Mouse (Mus musculus) limb, embryonic 11.5 days (tissue): ENCODE results near the gene Armc2. TPM values are rescaled to one million over a fixed set of nuclear protein-coding genes. Genes with fewer than 3 reads are reported as not detected.

Experiments used
- ATAC-seq: fragments of 200-750 bp; cut with Nextera tagmentation; 2 replicates; pipeline ENCODE4 v1.8.0; 2017; ENCODE audit warnings: low read depth; ENCODE audit not compliant: insufficient number of reproducible peaks, low FRiP score, low TSS enrichment
- DNase-seq: peaks from one replicate; pipeline ENCODE4 v3.0.0-alpha.2; 2015; ENCODE audit warnings: low spot score
- H3K27ac ChIP-seq: fragments of 300-500 bp; sonication (generic); replicated peaks from 2 replicates; pipeline ENCODE4 v1.5.1; 2014; ENCODE audit warnings: low read depth, mild to moderate bottlenecking, low read length
- H3K27me3 ChIP-seq: fragments of 300-500 bp; sonication (generic); 2 replicates; pipeline ENCODE4 v1.6.1; 2014; ENCODE audit warnings: mild to moderate bottlenecking, low read length, mixed read lengths; ENCODE audit not compliant: control insufficient read depth, insufficient read depth
- H3K36me3 ChIP-seq: fragments of 300-500 bp; sonication (generic); 2 replicates; pipeline ENCODE4 v1.6.1; 2014; ENCODE audit warnings: mild to moderate bottlenecking, low read length, moderate library complexity, mixed read lengths; ENCODE audit not compliant: control insufficient read depth, insufficient read depth
- H3K4me1 ChIP-seq: fragments of 300-500 bp; sonication (generic); 2 replicates; pipeline ENCODE4 v1.6.1; 2014; ENCODE audit warnings: low read length, mixed read lengths; ENCODE audit not compliant: control insufficient read depth, insufficient read depth
- H3K4me2 ChIP-seq: fragments of 300-500 bp; sonication (generic); 2 replicates; pipeline ENCODE4 v1.6.1; 2014; ENCODE audit warnings: low read depth, mild to moderate bottlenecking, moderate library complexity; ENCODE audit not compliant: severe bottlenecking
- H3K4me3 ChIP-seq: fragments of 300-500 bp; sonication (generic); 2 replicates; pipeline ENCODE4 v1.5.1; 2014; ENCODE audit warnings: low read depth, low read length
- H3K9ac ChIP-seq: fragments of 300-500 bp; sonication (generic); 2 replicates; pipeline ENCODE4 v1.6.1; 2014; ENCODE audit warnings: mild to moderate bottlenecking, low read length
- H3K9me3 ChIP-seq: fragments of 300-500 bp; sonication (generic); 2 replicates; pipeline ENCODE4 v1.6.1; 2016; ENCODE audit warnings: low read length; ENCODE audit not compliant: control insufficient read depth
- WGBS: fragments of 180-500 bp; shearing (Covaris S2); extraction: QIAGEN DNeasy Blood & Tissue Kit; methylation state at CpG from one replicate; pipeline ENCODE4 v1.1.7; 2014; 5-methylcytosine and 5-hydroxymethylcytosine counted together
- polyA plus RNA-seq: library from polyadenylated mRNA; unstranded; fragments of >200 nt; fragmentation: Nextera tagmentation; extraction: Ambion mirVana; gene quantifications from 2 replicates; pipeline ENCODE4 v1.2.1, GENCODE M21; 2014

Gene Armc2
- polyA plus RNA-seq, 1 experiment from 2014 or later: 7.0 TPM

GRCm38 (mm10) chr10:41980772-41981383 is 37.4 kb downstream of the Armc2 start:
- H3K36me3 ChIP-seq: no peaks in the 10 kb centered on the region
- no peak overlapping the region for H3K4me3 ChIP-seq
- H3K27ac ChIP-seq: no peak overlapping the region
- peak; percentile 70; the same call in 1 of the 2 replicates for ATAC-seq
- H3K9ac ChIP-seq: no peak overlapping the region
- DNase-seq: peak; percentile 70
- H3K27me3 ChIP-seq: no peaks in the 10 kb centered on the region
- H3K9me3 ChIP-seq: no peaks in the 10 kb centered on the region
- no peaks in the 10 kb centered on the region for H3K4me1 ChIP-seq
- WGBS: 27% methylated on average over 6 of the region's 6 CpGs
- no peak overlapping the region for H3K4me2 ChIP-seq

GRCm38 (mm10) chr10:41978403-41979234 is 39.6 kb downstream of the Armc2 start:
- no peak for DNase-seq
- Histone ChIP-seq H3K27me3 (no peaks in the 10 kb centered on the region), H3K4me2 (no peak overlapping the region), H3K9ac (no peak overlapping the region), H3K9me3 (no peaks in the 10 kb centered on the region), H3K36me3 (no peaks in the 10 kb centered on the region), H3K4me3 (no peak overlapping the region), H3K27ac (no peak overlapping the region), H3K4me1 (no peaks in the 10 kb centered on the region)
- 84% methylated on average over 7 of the region's 7 CpGs for WGBS
- ATAC-seq: no peak

GRCm38 (mm10) chr10:41972676-41973075 is 45.6 kb downstream of the Armc2 start:
- 88% methylated on average over 9 of the region's 9 CpGs for WGBS
- Histone ChIP-seq H3K9ac (no peak overlapping the region), H3K9me3 (no peaks in the 10 kb centered on the region), H3K4me1 (no peaks in the 10 kb centered on the region), H3K27me3 (no peaks in the 10 kb centered on the region), H3K27ac (no peak overlapping the region), H3K4me2 (no peak overlapping the region), H3K4me3 (no peak overlapping the region), H3K36me3 (no peaks in the 10 kb centered on the region)
- no peak for ATAC-seq
- no peak for DNase-seq

- no peaks in the 10 kb centered on the region for H3K27me3 ChIP-seq
- no peak overlapping the region for H3K27ac ChIP-seq
- H3K4me3 ChIP-seq: no peak overlapping the region
- no peaks in the 10 kb centered on the region for H3K36me3 ChIP-seq
- DNase-seq (no peak), ATAC-seq (no peak)
- H3K4me2 ChIP-seq: no peak overlapping the region
- WGBS: 80% methylated on average over 11 of the region's 11 CpGs
- no peaks in the 10 kb centered on the region for H3K4me1 ChIP-seq
- no peak overlapping the region for H3K9ac ChIP-seq
- H3K9me3 ChIP-seq: no peaks in the 10 kb centered on the region
Measured at GRCm38 (mm10) chr10:41967915-41968635, 50.2 kb downstream of the Armc2 start.

- Histone ChIP-seq H3K9me3 (no peaks in the 10 kb centered on the region), H3K9ac (no peak overlapping the region), H3K27me3 (no peaks in the 10 kb centered on the region), H3K36me3 (no peaks in the 10 kb centered on the region), H3K4me1 (0 out of 2 replicates have a peak, but pooled peaks cover 4% of the 10 kb centered on the region), H3K27ac (no peak overlapping the region), H3K4me3 (no peak overlapping the region), H3K4me2 (no peak overlapping the region)
- ATAC-seq: no peak
- 61% methylated on average over 4 of the region's 4 CpGs for WGBS
- no peak for DNase-seq
Measured at GRCm38 (mm10) chr10:41962725-41963124, 55.5 kb downstream of the Armc2 start.

- Histone ChIP-seq H3K36me3 (no peaks in the 10 kb centered on the region), H3K9me3 (no peaks in the 10 kb centered on the region), H3K9ac (no peak overlapping the region), H3K4me1 (0 out of 2 replicates have a peak, but pooled peaks cover 4% of the 10 kb centered on the region), H3K27me3 (no peaks in the 10 kb centered on the region), H3K4me2 (no peak overlapping the region), H3K4me3 (no peak overlapping the region), H3K27ac (no peak overlapping the region)
- 72% methylated on average over 2 of the region's 2 CpGs for WGBS
- ATAC-seq (no peak), DNase-seq (peak; percentile 37)
Measured at GRCm38 (mm10) chr10:41959808-41960207, 58.4 kb downstream of the Armc2 start.

- no peaks in the 10 kb centered on the region for H3K27me3 ChIP-seq
- DNase-seq (no peak), ATAC-seq (no peak)
- H3K27ac ChIP-seq: no peak overlapping the region
- no peak overlapping the region for H3K4me3 ChIP-seq
- no peak overlapping the region for H3K9ac ChIP-seq
- H3K4me2 ChIP-seq: no peak overlapping the region
- H3K4me1 ChIP-seq: 0 out of 2 replicates have a peak, but pooled peaks cover 4% of the 10 kb centered on the region
- no peaks in the 10 kb centered on the region for H3K36me3 ChIP-seq
- WGBS: 95% methylated on average over 19 of the region's 19 CpGs
- H3K9me3 ChIP-seq: no peaks in the 10 kb centered on the region
Measured at GRCm38 (mm10) chr10:41958677-41959274, 59.5 kb downstream of the Armc2 start.
